Mouse (Mus musculus): ENCODE results near the gene Noct.

GRCm38 (mm10) chr3:51296790-51297189 lies 72.5 kb downstream of the Noct start:
- TF ChIP-seq CTCF (conservative IDR thresholded peaks at IDR 0.05 in 1 of 2, IDR thresholded peaks at IDR 0.05 in 1 of 2; ENCODE audit: low read depth in 2 of 2, low read length in 2 of 2) (no peak), EP300 (IDR thresholded peaks at IDR 0.05; ENCODE audit: low read length) (no peak), ZNF384 (IDR thresholded peaks at IDR 0.05; ENCODE audit: low read depth, low read length) (no peak), MAX (IDR thresholded peaks at IDR 0.05; ENCODE audit: low read length) (no peak), USF1 (IDR thresholded peaks at IDR 0.05; ENCODE audit: low read depth, low read length) (no peak), CHD1 (IDR thresholded peaks at IDR 0.05; ENCODE audit: low read depth, low read length) (no peak), GABPA (IDR thresholded peaks at IDR 0.05; ENCODE audit: insufficient replicate concordance, low read depth, low read length) (no peak), POLR2A (IDR thresholded peaks at IDR 0.05; ENCODE audit: low read depth, low read length) (no peak), BHLHE40 (IDR thresholded peaks at IDR 0.05; ENCODE audit: low read depth, low read length) (no peak), MAFK (IDR thresholded peaks at IDR 0.05; ENCODE audit: insufficient replicate concordance, low read length) (no peak), NELFE (IDR thresholded peaks at IDR 0.05; ENCODE audit: low read depth, low read length) (no peak), ZKSCAN1 (IDR thresholded peaks at IDR 0.05; ENCODE audit: borderline replicate concordance, low read depth, low read length) (no peak)

Measured in CH12.LX (cell line).